Mouse (Mus musculus): Measurements from ENCODE around the gene Tent5b.

DNA sequence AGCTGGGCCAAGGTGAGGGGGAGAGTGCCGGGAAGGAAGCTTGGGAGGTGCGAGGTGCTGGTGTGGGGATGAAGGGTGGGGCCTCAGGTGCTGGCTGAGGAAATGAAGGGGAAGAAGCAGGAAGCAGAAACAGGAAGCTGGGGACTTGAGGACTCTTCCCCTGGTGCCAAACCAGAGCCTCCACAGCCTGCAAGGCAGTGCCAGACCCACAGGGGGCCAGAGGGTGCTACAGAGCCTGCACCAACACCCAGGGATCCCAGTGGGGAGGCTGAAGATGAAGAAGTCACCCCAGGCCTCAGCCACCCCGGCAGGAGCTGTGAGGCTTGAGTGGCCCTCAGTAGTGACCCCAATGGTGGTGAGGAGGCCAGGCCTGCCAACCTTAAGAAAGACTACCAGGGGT, 21.9 kb upstream of the Tent5b start:
- TF ChIP-seq CTCF (IDR thresholded peaks at IDR 0.05; ENCODE audit: extremely low read depth, insufficient read depth, insufficient read length, insufficient replicate concordance) (no peak), POLR2A (IDR thresholded peaks at IDR 0.05; ENCODE audit: low read depth, low read length) (no peak)

All from spleen, adult 2 months (tissue).